Mouse (Mus musculus) MEL (cell line): ENCODE results near the gene Myo15b. TPM values are rescaled to one million over a fixed set of nuclear protein-coding genes. Genes with fewer than 3 reads are reported as not detected.

Experiments
- DNase-seq: peaks from one replicate; pipeline ENCODE4 v3.0.0; 2011; ENCODE audit warnings: low read depth, low spot score
- H3K27ac ChIP-seq: 2 replicates; pipeline ENCODE4 v1.5.1; 2012; ENCODE audit warnings: low read depth, mild to moderate bottlenecking, control low read depth, low read length, moderate library complexity; ENCODE audit not compliant: control insufficient read depth
- H3K27me3 ChIP-seq, 2 experiments: fragments of 150-350 bp in 1 of 2; sonication (generic) in 1 of 2; 2 replicates each; pipeline ENCODE4 v1.6.1; 2012; ENCODE audit warnings: low read length in 2 of 2, mild to moderate bottlenecking in 2 of 2, improper control_type of control experiment in 1 of 2, moderate library complexity in 1 of 2; ENCODE audit not compliant: insufficient read depth in 2 of 2, control insufficient read depth in 1 of 2
- H3K36me3 ChIP-seq, 2 experiments: 2 replicates each; pipeline ENCODE4 v1.6.1; 2012 to 2014; ENCODE audit warnings: low read length in 2 of 2, improper control_type of control experiment in 1 of 2, inconsistent platforms in 1 of 2, mild to moderate bottlenecking in 1 of 2; ENCODE audit not compliant: insufficient read depth in 2 of 2, control insufficient read depth in 1 of 2
- H3K4me1 ChIP-seq, 2 experiments: fragments of 150-350 bp in 1 of 2; sonication (generic) in 1 of 2; 2 replicates each; pipeline ENCODE4 v1.6.1; 2012; ENCODE audit warnings: low read length in 2 of 2, improper control_type of control experiment in 1 of 2, mild to moderate bottlenecking in 1 of 2; ENCODE audit not compliant: insufficient read depth in 2 of 2, control insufficient read depth in 1 of 2
- H3K4me3 ChIP-seq, 2 experiments: fragments of 150-350 bp in 1 of 2; sonication (generic) in 1 of 2; 2 replicates each; pipeline ENCODE4 v1.5.1; 2012; ENCODE audit warnings: low read depth in 2 of 2, low read length in 2 of 2, mild to moderate bottlenecking in 2 of 2, moderate library complexity in 2 of 2, control low read depth in 1 of 2, improper control_type of control experiment in 1 of 2; ENCODE audit not compliant: control insufficient read depth in 1 of 2, insufficient read depth in 1 of 2
- H3K79me2 ChIP-seq: 2 replicates; pipeline ENCODE4 v1.6.1; 2012; ENCODE audit warnings: mild to moderate bottlenecking, low read length, moderate library complexity; ENCODE audit not compliant: control insufficient read depth, poor library complexity, insufficient read depth
- H3K9ac ChIP-seq: 2 replicates; pipeline ENCODE4 v1.6.1; 2012; ENCODE audit warnings: low read depth, mild to moderate bottlenecking, control low read depth, low read length, moderate library complexity; ENCODE audit not compliant: control insufficient read depth, poor library complexity, severe bottlenecking
- H3K9me3 ChIP-seq: fragments of 150-350 bp; sonication (generic); replicated peaks from 2 replicates; pipeline ENCODE4 v1.6.1; 2012; ENCODE audit warnings: mild to moderate bottlenecking, low read length, improper control_type of control experiment, moderate library complexity; ENCODE audit not compliant: insufficient read depth
- BHLHE40 ChIP-seq: IDR thresholded peaks from 2 replicates; pipeline ENCODE4 v1.6.1; 2012; ENCODE audit warnings: low read depth, mild to moderate bottlenecking, inconsistent platforms, low read length, improper control_type of control experiment, borderline replicate concordance
- E2F4 ChIP-seq: IDR thresholded peaks from 2 replicates; pipeline ENCODE4 v1.6.1; 2011; ENCODE audit warnings: low read depth, low read length, improper control_type of control experiment, borderline replicate concordance
- ELF1 ChIP-seq: IDR thresholded peaks from 2 replicates; pipeline ENCODE4 v1.6.1; 2014; ENCODE audit warnings: low read depth, mild to moderate bottlenecking, inconsistent platforms, low read length, improper control_type of control experiment, moderate library complexity
- EP300 ChIP-seq, 2 experiments: IDR thresholded peaks; 2 replicates each; pipeline ENCODE4 v1.6.1; 2011; ENCODE audit warnings: improper control_type of control experiment in 2 of 2, low read length in 2 of 2, low read depth in 1 of 2, mild to moderate bottlenecking in 1 of 2
- ETS1 ChIP-seq: IDR thresholded peaks from 2 replicates; pipeline ENCODE4 v1.6.1; 2012; ENCODE audit warnings: low read depth, mild to moderate bottlenecking, inconsistent platforms, low read length, improper control_type of control experiment, moderate library complexity
- GATA1 ChIP-seq: IDR thresholded peaks from 2 replicates; pipeline ENCODE4 v1.6.1; 2011; ENCODE audit warnings: low read depth, low read length, improper control_type of control experiment
- HCFC1 ChIP-seq: IDR thresholded peaks from 2 replicates; pipeline ENCODE4 v1.6.1; 2012; ENCODE audit warnings: low read depth, mild to moderate bottlenecking, inconsistent platforms, low read length, improper control_type of control experiment, moderate library complexity
- JUND ChIP-seq: IDR thresholded peaks from 2 replicates; pipeline ENCODE4 v1.6.1; 2011; ENCODE audit warnings: low read depth, mild to moderate bottlenecking, improper control_type of control experiment, low read length
- KAT2A ChIP-seq: conservative IDR thresholded peaks from 2 replicates; pipeline ENCODE4 v1.6.1; 2012; ENCODE audit warnings: low read depth, low read length, improper control_type of control experiment, inconsistent platforms
- MAX ChIP-seq: IDR thresholded peaks from 2 replicates; pipeline ENCODE4 v1.6.1; 2011; ENCODE audit warnings: low read length, improper control_type of control experiment
- MAZ ChIP-seq: IDR thresholded peaks from 2 replicates; pipeline ENCODE4 v1.6.1; 2012; ENCODE audit warnings: low read depth, mild to moderate bottlenecking, inconsistent platforms, low read length, improper control_type of control experiment
- MEF2A ChIP-seq: IDR thresholded peaks from 2 replicates; pipeline ENCODE4 v1.6.1; 2014; ENCODE audit warnings: low read depth, mild to moderate bottlenecking, inconsistent platforms, low read length, improper control_type of control experiment; ENCODE audit not compliant: poor library complexity, insufficient replicate concordance, severe bottlenecking; ENCODE audit errors: extremely low read depth
- MXI1 ChIP-seq: IDR thresholded peaks from 2 replicates; pipeline ENCODE4 v1.6.1; 2011; ENCODE audit warnings: mild to moderate bottlenecking, low read depth, low read length, improper control_type of control experiment
- MYC ChIP-seq: IDR thresholded peaks from 2 replicates; pipeline ENCODE4 v1.6.1; 2011; ENCODE audit warnings: low read depth, mild to moderate bottlenecking, low read length, improper control_type of control experiment, moderate library complexity
- NELFE ChIP-seq: IDR thresholded peaks from 2 replicates; pipeline ENCODE4 v1.6.1; 2011; ENCODE audit warnings: low read depth, low read length, improper control_type of control experiment
- NRF1 ChIP-seq: IDR thresholded peaks from 2 replicates; pipeline ENCODE4 v1.6.1; 2014; ENCODE audit warnings: low read depth, mild to moderate bottlenecking, inconsistent platforms, low read length, improper control_type of control experiment, moderate library complexity; ENCODE audit not compliant: poor library complexity, insufficient read depth, severe bottlenecking
- POLR2A ChIP-seq, 2 experiments: IDR thresholded peaks; 2 replicates each; pipeline ENCODE4 v1.6.1; 2011 to 2012; ENCODE audit warnings: low read length in 2 of 2, mild to moderate bottlenecking in 2 of 2, control low read depth in 1 of 2, improper control_type of control experiment in 1 of 2, low read depth in 1 of 2, moderate library complexity in 1 of 2; ENCODE audit not compliant: control insufficient read depth in 1 of 2, insufficient read depth in 1 of 2, poor library complexity in 1 of 2
- POLR2AphosphoS2 ChIP-seq: IDR thresholded peaks from 2 replicates; pipeline ENCODE4 v1.6.1; 2011; ENCODE audit warnings: low read length, improper control_type of control experiment
- RAD21 ChIP-seq: IDR thresholded peaks from 2 replicates; pipeline ENCODE4 v1.6.1; 2011; ENCODE audit warnings: mild to moderate bottlenecking, low read depth, low read length, improper control_type of control experiment
- RCOR1 ChIP-seq: IDR thresholded peaks from 2 replicates; pipeline ENCODE4 v1.6.1; 2012; ENCODE audit warnings: low read depth, mild to moderate bottlenecking, inconsistent platforms, low read length, improper control_type of control experiment
- SIN3A ChIP-seq: IDR thresholded peaks from 2 replicates; pipeline ENCODE4 v1.6.1; 2012; ENCODE audit warnings: low read length, improper control_type of control experiment, inconsistent platforms
- SMC3 ChIP-seq: IDR thresholded peaks from 2 replicates; pipeline ENCODE4 v1.6.1; 2011; ENCODE audit warnings: low read depth, low read length, improper control_type of control experiment
- TAL1 ChIP-seq: IDR thresholded peaks from 2 replicates; pipeline ENCODE4 v1.6.1; 2012; ENCODE audit warnings: mild to moderate bottlenecking, inconsistent platforms, low read length, moderate library complexity, mixed read lengths
- TBP ChIP-seq: IDR thresholded peaks from 2 replicates; pipeline ENCODE4 v1.8.0; 2011; ENCODE audit warnings: low read depth, low read length, improper control_type of control experiment
- TCF12 ChIP-seq: IDR thresholded peaks from 2 replicates; pipeline ENCODE4 v1.6.1; 2014; ENCODE audit warnings: low read depth, mild to moderate bottlenecking, inconsistent platforms, low read length, improper control_type of control experiment, moderate library complexity
- USF1 ChIP-seq: IDR thresholded peaks from 2 replicates; pipeline ENCODE4 v1.6.1; 2014; ENCODE audit warnings: low read depth, mild to moderate bottlenecking, inconsistent platforms, low read length, improper control_type of control experiment, moderate library complexity
- USF2 ChIP-seq, 2 experiments: IDR thresholded peaks; 2 replicates each; pipeline ENCODE4 v1.6.1; 2011 to 2012; ENCODE audit warnings: improper control_type of control experiment in 2 of 2, low read length in 2 of 2, borderline replicate concordance in 1 of 2, inconsistent platforms in 1 of 2, low read depth in 1 of 2, mild to moderate bottlenecking in 1 of 2; ENCODE audit not compliant: insufficient read depth in 1 of 2
- ZC3H11A ChIP-seq: IDR thresholded peaks from 2 replicates; pipeline ENCODE4 v1.6.1; 2012; ENCODE audit warnings: low read depth, mild to moderate bottlenecking, inconsistent platforms, low read length, improper control_type of control experiment
- ZMIZ1 ChIP-seq: IDR thresholded peaks from 2 replicates; pipeline ENCODE4 v1.6.1; 2012; ENCODE audit warnings: low read depth, mild to moderate bottlenecking, inconsistent platforms, low read length, improper control_type of control experiment, moderate library complexity
- ZNF384 ChIP-seq: IDR thresholded peaks from 2 replicates; pipeline ENCODE4 v1.6.1; 2012; ENCODE audit warnings: low read depth, mild to moderate bottlenecking, inconsistent platforms, low read length, improper control_type of control experiment
- polyA plus RNA-seq, 2 experiments: library from polyadenylated mRNA; stranded (reverse) in 1 of 2; unstranded in 1 of 2; fragments of >175 nt in 1 of 2; fragments of >200 nt in 1 of 2; gene quantifications; 2 replicates each; pipeline versions ENCODE4 v1.2.1 to v1.2.4; 2012; ENCODE audit warnings: low replicate concordance in 2 of 2, low read depth in 1 of 2; ENCODE audit not compliant: insufficient read length in 2 of 2, insufficient read depth in 1 of 2, missing spikeins in 1 of 2
- total RNA-seq: library from RNA; depleted of rRNA; stranded (reverse); fragments of 300-350 nt; gene quantifications from 2 replicates; pipeline ENCODE4 v1.2.3, GENCODE M21; 2012

The Myo15b gene
- total and polyA plus RNA-seq, 3 experiments = 1.5 to 3.2 TPM; not detected in 1

DNA sequence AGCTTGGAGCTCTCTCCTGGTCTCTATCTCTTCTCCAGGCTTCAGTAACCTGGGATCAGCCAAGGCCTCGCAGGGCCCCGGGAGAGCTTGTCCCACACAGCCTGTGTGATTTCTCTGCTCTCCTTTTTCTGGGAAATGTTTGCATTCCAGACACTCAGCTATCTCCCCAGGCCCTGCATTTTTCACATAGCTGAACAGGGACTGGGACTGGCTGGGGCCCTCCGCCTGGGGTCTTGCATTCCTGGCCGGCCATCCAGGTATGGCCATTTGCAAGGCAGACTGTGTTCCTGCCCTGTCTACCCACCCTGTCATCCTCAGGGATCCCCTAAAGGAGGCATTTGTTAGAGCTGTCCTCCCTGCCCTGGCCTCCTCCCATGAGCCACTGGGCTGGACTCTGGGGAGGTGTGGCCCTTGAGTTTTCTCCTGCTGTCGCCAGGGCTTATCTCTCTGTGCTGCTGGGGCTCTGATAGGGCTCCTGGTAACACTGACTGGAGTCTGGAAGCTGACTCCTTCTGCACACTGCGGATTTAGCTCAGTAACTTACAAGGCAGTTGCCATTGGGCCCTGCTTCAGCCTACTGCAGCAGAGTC, 16.1 kb upstream of the Myo15b start:
- peak; percentile 96 for DNase-seq

DNA sequence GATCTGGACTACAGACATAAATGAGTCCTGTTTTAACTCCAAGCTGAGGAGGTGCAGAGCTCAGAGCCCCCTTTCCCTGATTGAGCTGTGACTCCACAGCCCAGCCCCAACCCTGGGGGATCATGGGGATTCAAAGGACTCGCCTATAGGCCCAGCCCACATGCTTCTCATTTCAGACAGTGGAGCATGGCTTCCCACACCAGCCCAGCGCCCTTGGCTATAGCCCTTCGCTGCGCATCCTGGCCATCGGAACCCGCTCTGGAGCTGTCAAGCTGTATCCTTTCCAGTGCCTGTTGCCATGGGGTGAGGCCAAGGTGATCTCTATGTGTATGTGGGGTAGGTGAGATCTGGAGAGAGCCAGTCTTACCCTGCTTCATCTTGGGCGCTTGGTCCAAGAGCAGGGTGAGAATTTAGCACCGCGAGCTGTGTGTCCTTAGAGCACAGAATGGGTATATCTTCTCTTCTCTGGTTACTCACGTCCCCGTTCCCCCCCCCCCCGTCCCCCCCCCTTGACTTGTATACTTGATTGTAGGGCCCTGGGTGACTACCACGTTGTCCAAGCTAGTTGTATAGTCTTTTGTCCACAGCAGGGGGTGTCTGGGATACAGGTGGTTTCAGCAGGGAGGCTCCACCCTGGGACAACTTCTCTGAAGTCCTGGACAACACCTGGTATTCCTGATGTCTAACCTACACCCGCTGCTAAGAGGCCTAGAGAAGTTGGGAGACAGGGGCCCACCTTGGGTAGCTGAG, 14.9 kb upstream of the Myo15b start:
- Histone ChIP-seq H3K36me3 (peaks cover 0 to 14% of the 10 kb centered on the region in 2 experiments), H3K9ac (no peak overlapping the region), H3K27me3 (no peaks in the 10 kb centered on the region), H3K4me3 (no peak overlapping the region), H3K79me2 (no peaks in the 10 kb centered on the region), H3K9me3 (no peaks in the 10 kb centered on the region), H3K27ac (no peak overlapping the region; the same call in 1 of the 2 replicates), H3K4me1 (peaks cover 16 to 28% of the 10 kb centered on the region in 2 experiments)
- DNase-seq = no peak
- TF ChIP-seq EP300 (IDR thresholded peaks at IDR 0.05; ENCODE audit: low read depth in 1 of 2, low read length in 2 of 2) = no peak
- no peak for TF ChIP-seq POLR2AphosphoS2
- TF ChIP-seq MAZ = no peak
- no peak for TF ChIP-seq SMC3
- TF ChIP-seq HCFC1 = no peak
- TF ChIP-seq MEF2A = no peak
- TF ChIP-seq MAX = no peak
- no peak for TF ChIP-seq BHLHE40
- no peak for TF ChIP-seq SIN3A
- TF ChIP-seq ZC3H11A = no peak
- no peak for TF ChIP-seq ZMIZ1
- no peak for TF ChIP-seq KAT2A
- no peak for TF ChIP-seq TAL1
- no peak for TF ChIP-seq MYC
- no peak for TF ChIP-seq TBP
- no peak for TF ChIP-seq NELFE
- TF ChIP-seq ELF1 = no peak
- no peak for TF ChIP-seq ETS1
- TF ChIP-seq RCOR1 = no peak

More for the DNA sequence above, 16.1 kb upstream of the Myo15b start:
- no peak overlapping the region for H3K4me3 ChIP-seq
- no peaks in the 10 kb centered on the region for H3K9me3 ChIP-seq
- peaks cover 0 to 17% of the 10 kb centered on the region in 2 experiments for H3K36me3 ChIP-seq
- H3K27me3 ChIP-seq = no peaks in the 10 kb centered on the region
- H3K79me2 ChIP-seq = no peaks in the 10 kb centered on the region
- H3K27ac ChIP-seq = peak overlapping the region; percentile 67
- TF ChIP-seq E2F4 = no peak
- TF ChIP-seq RCOR1 = peak; percentile 77; the same call in 1 of the 2 replicates
- TF ChIP-seq ZC3H11A = no peak
- TF ChIP-seq KAT2A = no peak
- TF ChIP-seq USF1 = 0 out of 2 replicates have a peak, but pooled peaks have one; percentile 12
- TF ChIP-seq HCFC1 = peak; percentile 71
- TF ChIP-seq ETS1 = peak; percentile 86
- peak; percentile 70 for TF ChIP-seq TBP
- TF ChIP-seq TCF12 = peak; percentile 87
- TF ChIP-seq BHLHE40 = 0 out of 2 replicates have a peak, but pooled peaks have one; percentile 12
- TF ChIP-seq SMC3 = no peak; the same call in 1 of the 2 replicates
- TF ChIP-seq POLR2A (IDR thresholded peaks at IDR 0.05; ENCODE audit: control insufficient read depth in 1 of 2, insufficient read depth in 1 of 2, low read depth in 1 of 2, low read length in 2 of 2, poor library complexity in 1 of 2) = peak in 1 of 2 experiments; percentile 63; a peak in 2 of 4 replicates
- peak; percentile 63 for TF ChIP-seq MXI1
- TF ChIP-seq NRF1 = 0 out of 2 replicates have a peak, but pooled peaks have one; percentile 19
- TF ChIP-seq SIN3A = peak; percentile 93
- no peak for TF ChIP-seq RAD21
- TF ChIP-seq MYC = 0 out of 2 replicates have a peak, but pooled peaks have one; percentile 36
- peak; percentile 65 for TF ChIP-seq TAL1
- TF ChIP-seq ELF1 = 0 out of 2 replicates have a peak, but pooled peaks have one; percentile 51
- TF ChIP-seq ZNF384 = no peak
- peak; percentile 77; the same call in 1 of the 2 replicates for TF ChIP-seq MAZ
- TF ChIP-seq GATA1 = peak; percentile 95
- TF ChIP-seq USF2 (IDR thresholded peaks at IDR 0.05; ENCODE audit: borderline replicate concordance in 1 of 2, insufficient read depth in 1 of 2, low read depth in 1 of 2, low read length in 2 of 2) = no peak
- no peak for TF ChIP-seq JUND
- TF ChIP-seq EP300 (IDR thresholded peaks at IDR 0.05; ENCODE audit: low read depth in 1 of 2, low read length in 2 of 2) = peak; percentile 79 to 82
- TF ChIP-seq, all 39 proteins: peak for 17
- peaks cover 20 to 34% of the 10 kb centered on the region in 2 experiments for H3K4me1 ChIP-seq
- H3K9ac ChIP-seq = peak overlapping the region; percentile 33
